Mouse (Mus musculus) bone marrow macrophage, adult 2 months (primary cell): ENCODE measurements around the gene Apoc3.

ENCODE experiments used
- CTCF ChIP-seq: IDR thresholded peaks from 2 replicates; pipeline ENCODE4 v1.5.1; 2012; ENCODE audit warnings: low read depth, mild to moderate bottlenecking, low read length, moderate library complexity
- POLR2A ChIP-seq: IDR thresholded peaks from 2 replicates; pipeline ENCODE4 v1.6.1; 2012; ENCODE audit warnings: mild to moderate bottlenecking, low read depth, low read length, borderline replicate concordance

- TF ChIP-seq CTCF (no peak), POLR2A (no peak)
Measured at GRCm38 (mm10) chr9:46188370-46188769, 47.1 kb downstream of the Apoc3 start.
